Mouse (Mus musculus) gastrocnemius, postnatal 4 days (tissue): Measurements from ENCODE around the gene Plce1. TPM values are rescaled to one million over a fixed set of nuclear protein-coding genes. Genes with fewer than 3 reads are reported as not detected.
"Not testable (repeated sequence)": the region's sequence is repeated elsewhere in the genome, so short reads cannot be mapped to it uniquely, and the experiment has no call there.

ENCODE experiments used
- DNase-seq, 2 experiments: peaks; one replicate each; pipeline ENCODE4 v3.0.0; 2021 to 2022; ENCODE audit warnings: low spot score in 2 of 2, mixed read lengths in 2 of 2
- total RNA-seq, 2 experiments: library from RNA; stranded (reverse); gene quantifications; 2 replicates each; pipeline ENCODE4 v1.2.3; 2021

The Plce1 gene
- total RNA-seq, 2 experiments from 2014 or later = 53.1 to 56.9 TPM

GRCm38 (mm10) chr19:38488103-38488912 lies 7.4 kb downstream of the Plce1 start:
- no peak for DNase-seq

DNA sequence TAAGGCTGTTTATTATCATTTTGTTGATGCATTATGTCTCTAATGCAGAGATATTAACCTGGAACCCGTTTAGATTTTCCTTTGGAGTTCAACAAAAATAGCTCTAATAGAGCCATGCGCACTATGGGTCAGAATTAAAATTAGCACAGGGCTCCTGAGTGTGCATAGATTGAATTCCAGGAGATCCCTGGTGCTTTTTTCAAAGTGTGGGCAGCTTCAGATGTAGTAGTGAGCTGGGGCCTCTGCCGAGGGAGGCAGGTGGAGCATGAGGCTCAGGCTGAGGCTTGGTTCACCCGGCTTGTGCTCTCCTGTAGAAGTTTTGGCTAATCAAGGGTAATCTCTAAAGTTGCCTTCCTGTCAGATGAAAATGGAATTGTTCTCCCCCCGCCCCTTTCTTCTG lies 17.3 kb downstream of the Plce1 start:
- DNase-seq = no peak

- no peak for DNase-seq
Observed at GRCm38 (mm10) chr19:38504597-38504996, 23.7 kb downstream of the Plce1 start.

DNA sequence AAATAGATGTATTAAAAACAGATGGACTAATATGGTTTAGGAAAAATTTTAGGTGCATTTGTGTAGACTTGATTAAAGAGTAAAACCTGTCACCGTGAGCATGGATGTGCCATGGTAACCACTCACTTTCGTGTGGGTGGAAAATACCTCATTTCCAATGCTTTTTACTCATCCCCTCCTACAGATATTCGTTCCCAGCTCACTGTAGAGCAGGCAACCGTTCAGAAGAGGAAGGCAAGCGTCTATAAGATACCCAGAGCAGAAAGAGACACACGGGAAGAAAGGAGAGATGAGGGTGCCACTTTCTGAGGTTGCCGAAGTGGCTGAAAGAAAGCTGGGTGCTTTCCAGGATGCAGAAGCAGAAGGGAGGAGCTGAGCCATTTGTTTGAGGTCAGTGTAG lies 25.2 kb downstream of the Plce1 start:
- DNase-seq = no peak

- no peak for DNase-seq
Observed at GRCm38 (mm10) chr19:38507251-38507965, 26.5 kb downstream of the Plce1 start.

DNA sequence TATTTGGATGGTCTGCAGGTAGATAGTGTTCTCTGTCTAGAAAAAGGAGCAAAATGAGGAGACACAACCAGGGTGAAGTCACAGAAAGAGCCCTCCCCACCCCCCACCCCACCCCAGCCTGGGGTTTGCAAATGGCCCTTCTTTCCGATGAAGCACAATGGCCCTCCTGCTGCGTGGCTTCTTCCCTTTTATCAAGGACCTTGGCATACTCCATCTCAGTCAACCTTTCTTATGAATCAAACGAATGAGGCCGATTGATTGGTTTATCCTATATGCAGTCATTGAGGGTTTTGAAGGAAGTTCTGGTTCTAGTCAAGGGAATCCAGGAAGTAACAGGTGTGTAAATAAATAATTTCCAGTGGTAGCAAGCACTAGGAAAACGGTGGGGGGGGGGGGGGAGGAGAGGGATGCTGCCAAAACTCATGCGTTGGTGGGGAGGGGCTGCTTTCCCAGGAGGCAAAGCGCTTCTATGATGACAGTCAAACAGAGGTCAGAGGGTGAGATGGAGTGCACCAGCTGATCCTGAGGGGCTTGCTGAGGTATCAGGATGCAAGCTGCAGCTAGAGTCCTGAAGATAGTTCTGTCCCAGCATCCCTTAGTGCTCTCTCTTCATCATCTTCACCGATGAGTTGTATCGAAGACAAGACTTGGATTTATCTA lies 27.2 kb downstream of the Plce1 start:
- no peak for DNase-seq

DNA sequence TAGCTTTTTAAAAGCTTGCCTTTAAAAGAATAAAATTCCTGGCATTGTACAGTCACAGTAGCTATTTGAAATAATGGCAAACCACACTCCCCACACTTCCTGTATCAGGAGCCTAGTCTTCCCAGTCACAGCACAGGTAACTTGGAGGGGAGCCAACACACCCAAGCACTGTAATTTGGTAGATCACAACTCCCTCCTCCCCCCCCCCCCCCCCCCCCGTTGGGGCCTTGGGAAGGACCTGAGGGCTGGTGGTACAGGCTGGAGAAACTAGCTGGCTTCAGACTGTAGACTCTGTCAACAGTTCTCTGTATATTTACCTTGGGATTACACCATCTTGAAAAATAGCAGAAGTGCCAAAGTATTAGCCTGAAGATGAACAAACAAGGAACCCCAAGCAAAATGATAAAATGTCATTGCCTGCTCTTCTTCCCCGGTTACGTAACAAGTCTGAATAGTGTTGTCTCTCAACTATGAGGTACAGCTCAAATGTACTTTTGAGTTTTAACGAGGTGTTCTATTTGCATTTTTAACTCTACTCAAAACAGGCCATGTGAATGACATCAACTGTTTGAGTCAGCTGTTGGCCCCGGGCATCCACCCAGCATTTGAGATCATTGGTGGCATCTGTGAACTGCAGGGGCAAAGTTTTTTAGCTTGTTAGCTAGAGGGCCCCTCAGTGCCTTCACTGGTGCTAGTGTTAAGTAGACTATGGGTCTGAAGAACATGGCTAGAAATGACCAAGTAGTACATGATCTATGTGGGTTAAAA lies 33.7 kb downstream of the Plce1 start:
- DNase-seq = no peak

- DNase-seq = no peak
Observed at GRCm38 (mm10) chr19:38526855-38527254, 45.9 kb downstream of the Plce1 start.

DNA sequence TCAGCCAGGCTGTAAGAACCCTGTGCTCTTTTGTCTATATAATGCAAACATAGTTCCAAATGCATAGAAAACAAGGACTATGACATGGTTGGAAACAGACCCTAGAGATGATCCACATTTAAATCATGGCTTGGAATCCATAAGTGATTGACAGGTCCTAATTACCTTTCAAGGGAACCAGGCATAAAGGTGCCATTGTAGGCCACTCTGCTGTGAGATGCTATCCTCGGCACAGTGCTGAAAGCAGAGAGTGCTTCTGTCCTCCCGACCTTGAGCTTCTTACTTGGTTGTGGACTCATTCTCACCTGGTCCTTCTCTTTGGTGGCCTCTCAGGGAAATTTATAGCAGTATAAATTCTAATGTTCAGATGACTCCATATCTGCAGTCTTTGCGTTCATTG lies 46.6 kb downstream of the Plce1 start:
- DNase-seq = no peak

- DNase-seq = no peak
Observed at GRCm38 (mm10) chr19:38533230-38533629, 52.3 kb downstream of the Plce1 start.

- DNase-seq = no peak
Observed at GRCm38 (mm10) chr19:38539338-38539737, 58.4 kb downstream of the Plce1 start.

GRCm38 (mm10) chr19:38540549-38540948 lies 59.6 kb downstream of the Plce1 start:
- no peak for DNase-seq

- DNase-seq = no peak
Observed at GRCm38 (mm10) chr19:38549487-38550058, 68.7 kb downstream of the Plce1 start.

DNA sequence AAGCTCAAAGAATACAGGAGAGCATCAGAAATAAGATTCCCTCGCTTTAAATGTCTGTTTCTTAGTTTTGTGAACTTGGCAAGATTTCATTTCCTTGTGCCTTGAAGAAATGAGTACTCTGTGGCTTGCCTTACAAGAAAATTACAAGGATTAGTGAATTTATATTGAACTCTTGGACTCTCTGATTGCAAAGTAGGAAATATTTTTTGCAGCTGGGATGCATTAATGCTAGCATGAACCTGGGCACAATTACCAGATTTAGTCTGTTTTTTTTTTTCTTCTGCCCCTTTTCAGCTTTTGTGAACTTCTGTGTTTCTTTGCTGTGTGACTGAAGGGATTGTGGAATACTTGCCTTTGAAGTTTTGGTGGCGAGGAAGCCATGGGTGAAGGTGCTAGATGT lies 72.6 kb downstream of the Plce1 start:
- DNase-seq = no peak

DNA sequence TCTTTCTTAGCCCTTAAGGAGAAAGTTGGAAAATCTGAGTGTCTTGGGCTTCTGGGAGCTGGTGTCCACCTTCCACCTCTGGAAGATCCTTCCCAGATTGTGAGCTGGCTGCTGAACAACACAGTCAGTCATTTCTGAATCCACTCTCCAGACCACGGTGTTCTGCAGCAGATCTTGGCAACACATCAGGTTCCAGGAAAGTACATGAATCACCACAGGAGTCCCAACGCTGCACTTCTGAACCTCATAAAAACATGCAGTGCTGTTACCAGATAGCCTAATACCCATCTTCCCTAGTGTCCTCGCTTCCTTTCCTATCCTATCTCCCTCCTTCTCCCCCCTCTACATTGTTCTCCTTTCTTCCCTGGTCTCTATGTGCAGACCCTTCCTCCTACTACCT lies 74.5 kb downstream of the Plce1 start:
- no peak for DNase-seq

- peak in 1 of 2 experiments; percentile 25 for DNase-seq
Observed at GRCm38 (mm10) chr19:38558816-38559215, 77.9 kb downstream of the Plce1 start.

GRCm38 (mm10) chr19:38561887-38562286 lies 81.0 kb downstream of the Plce1 start:
- not testable (repeated sequence) for DNase-seq

DNA sequence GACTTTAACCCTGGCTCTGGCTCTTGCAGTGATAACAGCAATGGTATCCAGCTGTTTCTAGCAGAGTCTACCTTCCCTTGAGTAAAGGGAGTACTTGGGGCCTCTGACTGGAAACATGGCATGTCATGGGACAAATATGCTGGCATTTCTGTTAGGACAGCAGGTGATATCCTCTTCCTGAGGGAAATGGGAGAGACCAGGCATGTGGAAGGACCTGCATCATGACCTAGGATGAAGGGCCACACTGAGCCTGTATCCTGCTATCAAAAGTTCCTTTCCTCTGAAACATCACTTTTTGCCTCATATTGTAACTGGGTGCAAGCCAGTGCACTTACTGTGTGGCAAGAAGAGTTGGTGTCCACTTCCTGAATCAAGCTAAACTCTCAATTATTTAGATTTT lies 85.2 kb downstream of the Plce1 start:
- no peak for DNase-seq

DNA sequence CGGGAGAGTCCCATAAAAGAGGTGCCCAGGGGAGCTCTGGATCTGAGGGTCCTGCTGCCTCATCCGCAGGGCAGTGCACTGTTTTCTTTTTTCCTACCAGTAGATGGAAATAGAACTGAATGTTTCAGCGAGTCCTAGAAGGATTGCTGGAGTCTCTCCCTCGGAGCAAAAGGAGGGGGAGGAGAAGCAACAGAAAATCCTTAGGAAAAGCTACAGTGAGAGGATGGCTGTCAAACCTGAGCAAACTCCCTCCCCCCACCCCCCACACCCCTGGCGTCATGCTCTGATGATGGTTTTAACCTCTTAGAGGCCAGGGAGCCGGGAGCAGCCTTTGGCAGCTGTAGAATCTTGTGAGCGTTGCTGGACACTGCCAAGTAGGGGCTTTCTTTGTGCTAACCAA lies 85.8 kb downstream of the Plce1 start:
- no peak for DNase-seq

- DNase-seq = no peak
Observed at GRCm38 (mm10) chr19:38567331-38567730, 86.4 kb downstream of the Plce1 start.

GRCm38 (mm10) chr19:38578554-38579146 lies 97.7 kb downstream of the Plce1 start:
- DNase-seq = no peak
